Mouse (Mus musculus) spleen, postnatal 10 days (tissue): Measurements from ENCODE around the gene Slc35e3.
A peak's percentile ranks its signal among the peaks of the same experiment; 100 is the strongest.
"Not testable (repeated sequence)": the region's sequence is repeated elsewhere in the genome, so short reads cannot be mapped to it uniquely, and the experiment has no call there.

Source experiments
- DNase-seq, 2 experiments: peaks; one replicate each; pipeline ENCODE4 v3.0.0; 2021 to 2022; ENCODE audit warnings: low spot score in 2 of 2

Gene Slc35e3

GRCm38 (mm10) chr10:117749787-117750343, 3.7 kb upstream of the Slc35e3 start:
- no peak for DNase-seq

- DNase-seq: no peak
Observed at GRCm38 (mm10) chr10:117749050-117749686, 3.0 kb upstream of the Slc35e3 start.

GRCm38 (mm10) chr10:117748276-117749049, 2.3 kb upstream of the Slc35e3 start:
- no peak for DNase-seq

GRCm38 (mm10) chr10:117747711-117748110, 1.5 kb upstream of the Slc35e3 start:
- no peak for DNase-seq

GRCm38 (mm10) chr10:117745570-117746296, 432 bp downstream of the Slc35e3 start:
- DNase-seq: peak in 1 of 2 experiments; percentile 27

GRCm38 (mm10) chr10:117743917-117744316, 2.2 kb downstream of the Slc35e3 start:
- DNase-seq: no peak

- DNase-seq: no peak
Observed at GRCm38 (mm10) chr10:117743182-117743581, 3.0 kb downstream of the Slc35e3 start.

- DNase-seq: no peak
Observed at GRCm38 (mm10) chr10:117742618-117743017, 3.5 kb downstream of the Slc35e3 start.

- no peak for DNase-seq
Observed at GRCm38 (mm10) chr10:117741698-117742475, 4.3 kb downstream of the Slc35e3 start.

- DNase-seq: no peak
Observed at GRCm38 (mm10) chr10:117740921-117741320, 5.2 kb downstream of the Slc35e3 start.

- DNase-seq: no peak
Observed at GRCm38 (mm10) chr10:117740171-117740570, 6.0 kb downstream of the Slc35e3 start.

GRCm38 (mm10) chr10:117739648-117739948, 6.6 kb downstream of the Slc35e3 start:
- no peak for DNase-seq

- no peak for DNase-seq
Observed at GRCm38 (mm10) chr10:117738928-117739647, 7.1 kb downstream of the Slc35e3 start.

GRCm38 (mm10) chr10:117738140-117738921, 7.8 kb downstream of the Slc35e3 start:
- no peak for DNase-seq

GRCm38 (mm10) chr10:117737498-117737897, 8.7 kb downstream of the Slc35e3 start:
- not testable (repeated sequence) for DNase-seq

- DNase-seq: no peak
Observed at GRCm38 (mm10) chr10:117737075-117737474, 9.1 kb downstream of the Slc35e3 start.

GRCm38 (mm10) chr10:117736573-117736972, 9.6 kb downstream of the Slc35e3 start:
- DNase-seq: no peak

- not testable (repeated sequence) for DNase-seq
Observed at GRCm38 (mm10) chr10:117735396-117735795, 10.8 kb downstream of the Slc35e3 start.

- not testable (repeated sequence) for DNase-seq
Observed at GRCm38 (mm10) chr10:117734104-117734852, 11.9 kb downstream of the Slc35e3 start.
